Mouse (Mus musculus) spleen, postnatal 4 days (tissue): ENCODE results near the gene Dapl1.
A peak's percentile ranks its signal among the peaks of the same experiment; 100 is the strongest.

ENCODE experiments used
- DNase-seq, 2 experiments: peaks; one replicate each; pipeline ENCODE4 v3.0.0; 2022; ENCODE audit warnings: low spot score in 2 of 2

The Dapl1 gene

DNA sequence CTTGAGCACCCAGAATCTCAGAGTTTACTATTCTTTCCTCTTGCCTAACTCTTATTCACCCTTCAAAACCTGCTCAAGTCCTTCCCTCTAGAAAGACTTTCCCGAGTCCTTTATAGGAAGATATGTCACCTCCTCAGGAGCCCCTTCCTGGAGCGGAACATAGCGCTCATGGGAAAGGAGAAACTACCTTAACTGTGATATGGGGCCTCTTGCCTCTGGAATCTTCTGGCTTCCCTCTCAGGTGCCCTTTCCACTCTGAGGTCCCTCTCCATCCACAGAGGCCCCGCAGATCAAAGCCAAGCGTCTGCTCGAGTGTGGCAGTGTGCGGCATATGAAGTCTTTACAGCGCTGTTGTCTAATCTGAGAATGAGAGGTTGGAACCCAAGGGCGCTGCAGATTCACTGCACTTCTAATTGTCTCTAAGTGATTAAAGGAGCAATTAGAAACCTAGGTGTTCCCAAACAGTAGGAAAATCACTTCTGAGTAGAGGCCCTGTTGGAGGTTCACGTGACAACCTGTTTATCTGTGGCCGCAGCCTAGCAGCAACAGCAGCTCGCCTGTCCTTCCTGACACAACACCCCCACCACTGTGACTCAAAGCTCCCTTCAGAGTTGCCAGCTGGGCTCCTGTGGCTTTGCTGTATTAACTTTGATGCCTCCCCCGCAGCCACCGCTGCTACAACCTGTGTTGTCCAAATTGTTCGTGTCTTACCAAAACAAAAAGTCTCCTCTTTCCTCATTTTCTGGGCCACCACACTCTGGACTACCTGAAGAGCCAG lies 49.7 kb downstream of the Dapl1 start:
- no peak for DNase-seq

GRCm38 (mm10) chr2:59536958-59537357 lies 52.5 kb downstream of the Dapl1 start:
- DNase-seq = no peak

DNA sequence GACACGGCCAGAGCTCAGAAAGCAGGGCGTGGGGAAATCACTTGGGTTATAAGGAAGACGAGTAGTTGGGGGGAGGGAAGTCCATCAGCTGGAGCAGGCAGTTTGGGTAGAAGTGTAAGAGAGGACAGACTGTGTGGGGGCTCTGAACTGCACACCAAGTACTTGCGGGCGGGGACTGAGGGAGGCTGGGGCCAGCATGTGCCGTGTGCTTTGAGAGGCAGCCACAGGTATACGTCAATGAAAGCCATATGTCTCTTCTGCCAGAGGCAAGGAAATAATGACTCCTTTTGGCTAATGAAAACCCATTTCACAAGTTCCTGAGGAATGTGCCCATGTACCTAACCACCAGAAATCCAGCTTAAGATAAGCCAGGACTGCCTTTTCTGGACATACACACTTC lies 53.6 kb downstream of the Dapl1 start:
- no peak for DNase-seq

DNA sequence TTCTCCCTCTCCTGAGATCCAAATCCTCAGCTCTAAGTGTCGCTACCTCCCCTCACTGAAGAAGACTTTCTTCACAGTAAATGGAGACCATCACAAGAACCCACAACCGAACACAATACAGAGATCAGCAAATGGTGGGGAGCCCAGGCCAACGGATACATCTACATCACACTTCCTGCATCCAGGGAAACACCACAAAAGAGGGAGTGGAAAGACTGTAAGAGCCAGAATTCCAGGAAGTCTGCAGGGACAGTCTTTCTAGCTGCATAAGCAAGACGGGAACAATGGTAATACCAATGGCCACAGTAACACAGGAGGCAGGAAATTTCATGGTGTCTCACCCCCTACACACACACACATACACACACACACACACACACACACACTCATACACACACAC lies 55.3 kb downstream of the Dapl1 start:
- no peak for DNase-seq

- peak; percentile 61 to 86 for DNase-seq
These were observed 56.9 kb downstream of the Dapl1 start for GRCm38 (mm10) chr2:59541121-59541887.

DNA sequence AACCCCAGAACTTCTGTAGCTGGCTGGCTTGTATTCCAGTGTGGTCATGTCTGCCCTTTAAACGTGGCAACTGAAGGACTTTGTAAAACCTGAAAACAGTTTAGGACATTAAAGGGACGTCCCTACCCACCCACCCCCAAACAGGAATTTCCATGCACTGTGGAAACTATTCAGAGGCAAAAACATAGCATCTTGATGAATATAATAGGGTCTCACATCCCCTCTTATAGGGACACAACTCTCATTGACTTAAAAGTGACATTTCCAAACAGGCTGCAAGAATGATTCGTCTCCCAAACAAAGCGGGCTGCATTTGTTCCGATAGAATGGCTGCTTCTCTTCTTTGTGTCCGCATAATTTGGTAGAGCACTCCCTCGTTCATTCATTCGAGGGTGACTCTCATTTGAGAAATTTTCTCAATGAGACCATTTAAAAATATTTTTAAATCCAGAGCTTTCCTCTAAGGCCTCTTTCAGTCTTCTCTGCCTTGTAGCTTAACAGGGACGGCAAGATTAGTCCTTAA lies 59.2 kb downstream of the Dapl1 start:
- no peak for DNase-seq

DNA sequence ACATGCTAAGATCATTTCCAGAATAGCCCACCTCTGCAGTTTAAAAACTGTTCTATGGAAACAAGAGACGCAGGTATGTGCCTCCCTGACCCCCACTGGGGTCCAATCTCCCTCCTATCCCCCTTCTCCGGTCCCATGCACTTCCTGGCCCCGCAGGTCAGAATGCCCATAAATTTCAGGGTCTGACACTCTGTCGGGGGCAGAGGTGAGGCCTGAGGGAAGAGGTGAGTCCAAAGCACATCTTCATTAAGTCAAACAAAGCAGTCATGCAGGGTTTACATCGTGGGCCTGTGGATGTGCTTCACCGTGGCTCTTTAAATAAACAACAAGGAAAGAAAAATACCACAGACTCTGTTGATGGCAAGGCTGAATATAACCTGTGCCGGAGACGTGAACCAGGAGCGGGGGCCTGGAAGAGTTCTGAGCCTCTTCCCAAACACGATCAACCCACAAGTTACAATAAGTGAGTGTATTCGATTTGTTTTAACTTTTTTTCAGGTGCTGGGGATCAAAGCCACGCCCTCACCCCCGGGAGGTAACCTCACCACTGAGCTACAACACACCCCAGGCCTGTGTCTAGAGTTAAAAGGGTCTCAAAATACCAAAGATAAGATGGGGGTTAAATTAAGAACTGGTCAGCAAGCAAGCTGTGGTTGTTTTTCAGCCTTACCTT lies 59.9 kb downstream of the Dapl1 start:
- DNase-seq = no peak

DNA sequence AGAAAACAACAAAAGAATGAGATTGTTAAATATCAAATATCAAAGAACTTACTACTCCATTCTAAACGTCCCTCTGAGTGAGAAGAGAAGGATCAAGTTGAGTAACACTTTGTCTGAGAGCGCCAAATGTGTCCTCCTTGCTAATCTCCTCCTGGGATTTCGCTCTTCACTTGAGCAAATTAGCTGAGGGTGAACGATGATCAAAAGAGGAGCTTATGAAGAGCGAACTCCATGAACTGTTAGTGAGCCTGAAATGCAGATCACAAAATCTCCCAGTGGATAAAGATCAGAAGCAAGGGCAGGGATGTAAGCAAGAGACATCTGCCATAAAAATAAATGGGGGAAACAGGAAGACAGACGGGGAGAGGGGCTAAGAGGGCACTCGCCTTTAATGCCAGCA lies 60.5 kb downstream of the Dapl1 start:
- no peak for DNase-seq

- DNase-seq = no peak
These were observed 63.1 kb downstream of the Dapl1 start for GRCm38 (mm10) chr2:59547369-59548099.

GRCm38 (mm10) chr2:59552784-59553183 lies 68.3 kb downstream of the Dapl1 start:
- DNase-seq = no peak

DNA sequence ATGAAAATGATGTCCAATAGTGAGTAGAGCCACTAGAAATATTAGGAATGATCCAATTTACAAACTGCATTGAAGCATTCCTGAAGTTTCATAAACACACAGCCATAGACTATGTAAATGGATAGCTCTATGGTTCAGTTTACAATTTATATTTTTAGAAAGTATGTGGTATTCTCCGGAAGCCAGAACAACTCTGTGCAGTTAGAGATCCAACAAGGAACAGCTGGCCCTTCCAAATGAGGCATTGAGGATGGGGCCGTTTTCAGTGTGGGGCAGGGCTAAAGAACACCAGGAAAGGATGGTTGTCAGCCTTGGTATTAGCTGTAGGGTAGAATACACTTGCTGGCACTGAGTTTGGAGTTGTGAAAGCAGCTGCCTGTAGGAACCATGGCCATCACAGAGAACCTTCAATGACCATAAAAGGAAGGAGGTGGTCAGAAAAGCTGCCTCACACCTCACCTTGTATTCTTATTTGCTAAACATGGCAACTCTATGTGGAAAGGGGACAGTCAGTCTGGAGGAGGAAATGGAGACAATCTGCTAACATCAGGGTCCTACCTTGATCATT lies 70.0 kb downstream of the Dapl1 start:
- DNase-seq = no peak
